Mouse (Mus musculus): Measurements from ENCODE around the gene Rab9b.

Rab9b gene

DNA sequence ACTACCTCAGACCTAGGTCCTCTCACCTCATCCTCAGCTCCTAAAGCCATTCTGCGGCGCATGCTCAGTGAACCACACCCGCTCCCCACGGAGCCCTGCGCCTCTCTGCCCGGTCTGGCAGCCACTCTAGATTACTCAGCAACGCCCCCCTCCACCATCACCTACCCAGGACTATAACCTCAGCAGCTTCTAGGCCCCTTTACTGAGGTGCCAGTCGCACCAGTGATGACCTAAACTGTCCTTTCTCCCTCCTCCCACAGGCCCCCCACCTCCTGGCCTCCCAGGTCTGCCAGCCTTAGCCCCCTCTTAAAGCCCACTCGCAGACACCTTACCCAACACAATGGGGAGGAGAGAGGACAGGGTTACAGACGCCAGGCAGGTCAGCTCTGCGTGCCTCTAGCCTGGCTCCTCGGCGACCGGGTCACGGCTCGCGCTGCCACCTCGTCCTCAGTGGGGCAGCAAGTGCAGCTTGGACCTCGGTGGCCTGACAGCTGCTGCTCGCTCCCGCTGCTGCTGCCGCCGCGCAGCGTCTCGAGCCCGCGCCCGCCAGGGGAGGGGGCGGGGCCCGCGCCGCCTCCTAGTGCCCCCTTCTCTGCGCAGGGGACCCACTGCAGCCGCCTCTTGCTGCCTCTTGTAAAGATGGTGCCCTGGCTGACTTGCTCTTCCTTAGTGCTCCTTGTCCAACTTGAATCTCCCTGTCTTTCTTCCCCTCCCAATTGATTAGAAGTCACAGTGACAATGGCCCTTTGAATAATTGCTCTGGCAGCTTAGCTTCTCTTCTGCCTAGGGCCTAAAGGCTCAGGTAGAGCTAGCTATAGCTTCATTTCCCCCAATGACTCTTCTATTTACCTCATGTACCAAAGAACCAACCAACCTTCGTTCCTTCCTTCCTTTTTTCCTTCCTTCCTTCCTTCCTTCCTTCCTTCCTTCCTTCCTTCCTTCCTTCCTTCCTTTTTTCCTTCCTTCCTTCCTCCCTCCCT is at the start of gene Rab9b:
Gene Rab9b (minus strand): TSS at position 695 of the 980 bp plus-strand sequence.
- no peak for DNase-seq (ENCODE audit: low read depth)

DNA sequence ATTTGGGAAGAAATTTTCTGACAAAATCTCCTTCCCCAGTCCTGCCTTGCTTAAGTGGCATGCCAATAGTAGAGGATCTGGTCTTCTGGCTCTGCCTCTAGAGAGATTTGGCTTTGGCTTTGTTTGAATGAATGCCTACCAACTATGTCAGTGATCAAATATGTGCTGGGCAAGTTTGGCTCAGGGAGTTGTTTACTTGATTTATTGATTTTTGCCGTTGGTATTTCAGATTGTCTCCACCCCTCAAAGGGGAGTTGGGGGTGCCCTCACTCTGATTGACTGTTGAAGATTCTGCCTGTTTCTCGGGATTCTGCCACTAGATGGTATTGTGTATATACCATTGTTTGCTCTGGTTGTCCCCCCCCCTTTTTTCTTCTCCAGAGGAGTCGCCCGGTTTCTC is 35.8 kb upstream of the Rab9b start:
- DNase-seq (ENCODE audit: low read depth) = no peak

DNA sequence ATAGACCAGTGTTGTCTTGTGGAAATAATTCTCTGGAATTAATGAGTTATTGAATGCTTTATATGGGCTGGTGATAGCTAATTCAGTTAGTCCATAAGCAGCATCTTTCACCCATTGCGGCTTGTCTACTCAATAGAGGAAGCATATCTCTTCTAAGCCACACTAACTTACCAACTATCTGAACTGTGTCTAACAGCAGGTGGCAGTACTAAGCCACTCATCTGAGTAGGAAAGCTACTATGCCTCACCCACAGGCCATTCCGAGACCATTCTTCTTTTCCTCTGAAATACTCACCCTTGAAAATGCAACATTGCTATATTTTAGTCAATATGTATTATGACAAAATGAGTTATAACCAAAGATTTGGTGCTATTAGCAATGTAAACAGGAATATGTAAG is 27.2 kb upstream of the Rab9b start:
- DNase-seq (ENCODE audit: low read depth) = peak; percentile 21

DNA sequence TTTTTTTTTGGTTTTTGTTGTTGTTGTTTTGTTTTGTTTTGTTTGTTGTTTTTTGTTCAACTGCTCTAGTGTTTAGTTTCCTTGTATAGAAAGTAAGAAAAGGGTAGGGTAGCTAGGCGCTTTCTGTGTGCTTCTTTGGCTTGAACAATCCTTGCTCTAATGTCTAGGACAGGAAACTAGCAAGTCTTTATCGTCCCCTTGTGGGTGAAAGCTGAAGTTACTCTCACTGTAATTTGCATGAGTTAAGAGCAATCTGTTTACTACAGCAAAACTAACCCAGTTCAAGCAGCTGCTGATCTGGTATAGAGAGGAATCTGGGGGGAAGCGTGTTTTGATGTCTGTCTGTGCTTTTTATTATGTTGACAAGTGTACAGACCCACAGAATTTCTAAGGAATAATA is 18.3 kb downstream of the Rab9b start:
- DNase-seq (ENCODE audit: low read depth) = peak; percentile 7

DNA sequence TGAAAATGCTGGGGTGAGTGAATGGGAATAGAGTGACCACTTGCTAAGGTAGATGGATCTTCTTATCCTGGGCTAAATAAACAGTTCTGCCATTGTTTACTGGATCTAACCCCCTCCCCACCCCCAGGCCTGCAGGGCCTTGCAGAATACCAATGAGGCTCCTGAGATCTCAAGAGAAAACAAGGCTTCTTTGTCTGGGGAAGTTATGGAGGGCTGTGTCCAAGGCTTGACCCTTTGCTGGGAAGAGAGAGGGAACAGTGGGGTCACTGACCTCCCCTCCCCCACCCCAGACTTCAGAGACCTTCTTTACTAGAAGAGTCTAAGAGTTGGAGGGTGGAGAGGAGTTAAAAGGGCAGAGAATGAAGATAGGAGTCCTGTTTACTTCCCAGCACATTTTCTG is 39.9 kb downstream of the Rab9b start:
- no peak for DNase-seq (ENCODE audit: low read depth)

DNA sequence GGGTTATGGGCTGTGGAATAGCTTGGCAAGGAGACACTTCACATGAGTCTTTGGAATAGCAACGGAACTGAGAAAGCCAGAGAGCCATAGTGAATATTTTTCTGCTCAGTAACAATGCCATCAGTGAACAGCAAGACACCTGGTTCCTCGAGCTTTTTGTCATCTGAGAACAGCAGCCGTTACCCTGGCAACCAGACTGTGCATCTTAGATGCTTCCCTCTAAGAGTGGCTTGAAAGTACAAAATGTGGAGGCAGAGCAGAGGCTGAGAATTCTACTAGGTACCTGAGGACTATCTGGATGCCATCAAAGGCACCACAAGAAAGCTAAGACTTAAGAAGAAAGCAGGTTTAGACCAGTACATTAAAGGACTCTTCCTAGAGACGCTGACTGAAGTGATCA is 43.5 kb downstream of the Rab9b start:
- DNase-seq (ENCODE audit: low read depth) = no peak

DNA sequence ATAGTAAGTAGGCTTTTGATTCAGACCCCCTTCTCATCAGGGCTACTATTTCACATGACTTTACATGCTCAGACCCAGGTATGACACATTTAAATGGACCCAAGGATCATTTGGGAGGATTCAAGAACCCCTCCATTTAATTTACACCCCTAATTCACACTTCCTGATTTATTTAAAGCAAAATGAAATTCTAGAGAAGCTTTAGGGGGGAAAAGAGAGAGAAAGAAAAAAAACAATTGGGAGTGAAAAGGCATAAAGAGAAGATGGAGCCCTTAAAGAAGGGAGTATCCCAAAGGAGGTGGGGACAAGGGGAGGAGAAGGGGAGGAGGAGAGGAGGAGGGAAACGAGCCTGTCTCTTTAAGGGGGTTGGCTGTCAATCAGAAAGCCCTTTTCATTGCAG is 46.2 kb downstream of the Rab9b start, which contains the start of gene Plp1:
Gene Plp1 (plus strand): TSS at position 301 of the 400 bp plus-strand sequence.
- DNase-seq (ENCODE audit: low read depth) = no peak

DNA sequence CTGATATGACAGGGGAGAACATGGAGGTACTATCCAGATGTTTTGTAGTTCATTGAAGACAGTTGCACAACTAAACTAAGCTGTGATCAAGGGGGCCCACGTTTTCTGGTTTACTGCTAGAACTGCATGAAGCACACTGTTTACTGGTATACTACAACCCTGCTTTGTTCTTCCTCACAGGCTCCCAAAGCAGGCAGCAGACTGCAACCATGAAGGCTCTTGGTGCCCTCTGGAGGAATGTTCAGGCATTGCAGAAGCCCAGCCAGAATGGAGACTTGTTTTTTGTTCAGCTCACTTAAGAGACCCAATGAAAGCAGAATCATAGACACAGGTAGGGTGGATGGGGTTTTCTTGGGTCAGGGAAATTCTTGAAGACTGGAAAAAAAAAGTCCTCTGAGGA is 48.3 kb downstream of the Rab9b start:
- DNase-seq (ENCODE audit: low read depth) = peak; percentile 69

DNA sequence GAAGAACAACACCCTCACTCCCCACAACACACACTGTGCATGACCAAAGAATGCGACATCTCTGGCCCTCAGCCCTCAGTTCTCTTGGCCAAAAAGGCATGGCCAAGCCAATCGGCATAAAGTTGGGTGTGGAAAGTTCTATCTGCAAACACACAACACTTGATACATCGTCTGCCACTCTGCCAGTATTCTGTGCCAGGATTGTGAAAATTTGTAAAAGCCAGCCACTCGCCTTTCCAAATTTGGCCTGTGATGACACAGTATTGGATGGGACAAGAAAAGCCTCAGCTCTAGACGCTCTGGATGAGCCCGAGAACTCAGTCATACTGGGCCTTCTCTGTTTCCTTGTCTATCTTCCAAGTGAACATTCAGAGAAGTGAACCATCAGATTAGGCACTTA is 48.8 kb downstream of the Rab9b start:
- DNase-seq (ENCODE audit: low read depth) = no peak

Data from naive thymus-derived CD4-positive, alpha-beta T cell, adult 2 months (primary cell).